Mouse (Mus musculus): ENCODE data around the gene Inpp1. TPM values are rescaled to one million over a fixed set of nuclear protein-coding genes. Genes with fewer than 3 reads are reported as not detected.

Gene Inpp1
- total RNA-seq (2021) = 10 to 100 TPM; 38.1 to 43.3 TPM
- long read RNA-seq, experiment 1, full-length matches to known transcripts = 23 of 37 reads
- long read RNA-seq, experiment 1, partial matches to known transcripts = 12 of 37 reads
- long read RNA-seq, experiment 1, other reads (novel, unspliced or antisense) = 2 of 37 reads
- long read RNA-seq, experiment 2, full-length matches to known transcripts = 23 of 42 reads
- long read RNA-seq, experiment 2, partial matches to known transcripts = 4 of 42 reads
- long read RNA-seq, experiment 2, other reads (novel, unspliced or antisense) = 15 of 42 reads

DNA sequence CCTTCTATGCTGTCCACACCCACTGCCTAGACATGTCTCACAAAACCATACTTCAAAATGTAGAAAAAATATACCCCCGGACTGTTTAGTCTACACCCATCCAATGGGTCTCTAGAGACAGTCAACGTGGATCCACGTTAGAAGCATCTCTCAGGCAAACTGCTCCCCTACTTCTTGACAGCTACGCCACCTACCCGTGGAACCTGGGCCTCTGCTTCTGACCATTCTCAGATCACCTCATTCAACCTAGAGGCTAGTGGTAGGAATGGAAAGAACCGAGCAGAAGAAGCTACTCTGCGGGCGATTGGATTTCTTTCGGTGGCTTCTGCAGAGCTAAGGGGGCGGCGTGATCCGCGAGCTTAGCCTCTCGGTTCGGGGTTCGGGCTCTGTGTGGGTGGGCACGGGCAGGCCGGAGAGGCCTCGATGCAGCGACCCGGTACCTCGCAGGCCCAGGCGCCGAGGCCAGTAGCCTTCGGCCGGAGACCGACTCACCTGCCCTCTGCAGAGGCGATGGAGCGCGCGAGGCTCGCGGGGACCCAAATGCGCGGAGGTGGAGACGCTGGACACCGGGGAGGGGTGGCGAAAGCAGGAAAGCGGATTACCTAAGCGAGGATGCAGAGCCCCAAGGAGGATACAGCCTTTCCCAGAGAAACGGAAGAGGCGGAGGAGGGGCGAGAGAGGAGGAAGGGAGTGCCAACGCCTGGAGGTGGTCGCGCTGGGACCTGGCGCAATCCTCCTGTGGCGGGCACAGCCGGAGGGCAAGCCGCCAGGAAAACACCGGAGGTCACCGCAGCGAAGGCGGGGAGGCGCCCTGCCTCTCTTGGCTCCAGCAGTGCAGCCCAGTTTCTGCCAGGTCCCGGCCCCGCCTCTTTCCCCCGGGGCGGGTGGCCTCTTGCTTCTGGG is at the start of gene Inpp1:
Gene Inpp1, minus strand, starts transcription at position 779 of the 903 bp plus-strand sequence.
- DNase-seq (ENCODE audit: low spot score in 2 of 2) = peak; percentile 61 to 65

- DNase-seq (ENCODE audit: low spot score in 2 of 2) = no peak
Measured at GRCm38 (mm10) chr1:52866007-52866406, 48.5 kb upstream of the Inpp1 start.

GRCm38 (mm10) chr1:52864220-52864619 is 46.7 kb upstream of the Inpp1 start:
- no peak for DNase-seq (ENCODE audit: low spot score in 2 of 2)

DNA sequence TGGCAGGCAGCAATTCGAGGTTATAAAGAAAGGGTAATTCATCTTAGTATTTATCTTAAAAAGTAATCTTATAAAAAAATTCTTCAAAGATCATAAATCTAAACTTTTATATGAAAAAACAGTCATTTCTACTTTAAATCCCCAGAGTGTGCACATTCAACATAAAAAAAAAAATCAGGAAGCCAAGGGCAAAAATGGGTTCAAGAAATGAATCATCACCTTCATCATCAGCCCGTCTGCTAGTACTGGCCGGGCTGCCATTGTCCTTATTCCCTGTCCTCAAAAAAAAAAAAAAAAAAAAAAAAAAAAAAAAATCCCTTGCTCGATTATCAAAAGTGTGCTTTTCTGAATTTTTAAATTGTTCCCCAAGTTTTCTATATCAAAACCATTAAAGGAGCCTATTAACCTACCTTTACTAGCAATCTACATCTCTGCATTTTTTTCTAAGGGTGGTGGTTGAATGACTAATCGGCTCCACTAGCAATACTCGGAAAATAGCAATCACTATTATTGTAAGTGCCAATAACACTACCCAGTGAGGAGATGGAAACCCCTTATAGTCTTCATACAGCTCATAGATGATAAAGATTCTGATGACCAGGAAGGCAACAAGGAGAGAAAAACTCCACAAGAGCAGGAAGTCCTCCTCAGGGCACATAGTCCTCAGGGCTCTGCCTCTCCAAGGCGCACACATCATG is 38.6 kb upstream of the Inpp1 start:
- no peak for DNase-seq (ENCODE audit: low spot score in 2 of 2)

DNA sequence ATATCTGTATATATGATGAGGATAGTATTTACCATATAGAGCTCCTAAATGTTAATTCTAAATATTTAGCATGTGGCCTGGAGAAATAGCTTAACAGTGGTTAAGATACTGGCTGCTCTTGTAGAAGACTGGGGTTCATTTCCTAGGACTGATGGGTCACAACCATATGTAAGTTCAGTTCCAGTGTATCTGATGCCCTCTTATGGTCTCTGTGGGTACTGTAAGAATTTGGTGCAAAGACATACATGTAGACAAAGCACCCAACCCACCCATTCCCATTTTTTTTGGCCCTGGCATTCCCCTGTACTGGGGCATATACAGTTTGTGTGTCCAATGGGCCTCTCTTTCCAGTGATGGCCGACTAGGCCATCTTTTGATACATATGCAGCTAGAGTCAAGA is 36.5 kb upstream of the Inpp1 start:
- peak; percentile 12 to 48 for DNase-seq (ENCODE audit: low spot score in 2 of 2)

DNA sequence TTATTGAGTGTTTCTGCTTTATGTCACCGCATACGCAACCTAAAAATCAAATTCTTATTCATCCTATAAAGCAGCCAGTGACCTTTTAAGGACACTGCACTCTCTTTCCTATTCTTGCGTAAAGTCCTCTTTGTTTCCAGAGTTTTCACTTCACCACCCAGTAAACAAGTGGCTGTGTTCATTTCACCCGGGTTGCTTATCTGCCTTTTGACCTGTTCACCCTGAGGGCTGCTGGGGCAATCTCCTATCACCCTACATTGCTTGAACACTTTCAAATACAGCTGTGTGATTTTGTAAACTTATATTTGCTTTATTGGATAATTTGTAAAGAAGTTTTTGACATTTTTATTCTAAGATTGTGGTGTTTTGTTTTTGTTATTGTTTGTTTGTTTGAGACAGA is 31.9 kb upstream of the Inpp1 start:
- no peak for DNase-seq (ENCODE audit: low spot score in 2 of 2)

DNA sequence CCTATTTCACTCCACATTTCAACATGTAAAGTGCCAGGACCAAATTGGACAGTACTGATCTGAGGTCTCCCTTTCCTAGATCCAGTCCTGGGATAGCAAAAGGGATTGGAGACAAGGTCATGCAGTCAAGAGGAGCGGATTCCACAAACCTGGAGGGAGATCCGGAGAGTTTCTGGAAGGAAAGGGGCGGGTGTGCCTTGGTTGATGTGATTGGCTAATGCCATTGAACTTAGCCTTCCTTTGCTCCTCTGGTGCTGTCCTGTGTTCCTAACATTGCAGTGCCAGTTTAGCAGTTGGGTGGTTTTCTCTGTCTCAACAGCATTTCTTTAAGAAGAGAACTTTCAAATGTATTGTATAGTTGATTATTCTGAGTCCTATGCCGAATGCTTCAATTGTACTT is 29.1 kb upstream of the Inpp1 start:
- DNase-seq (ENCODE audit: low spot score in 2 of 2) = no peak

GRCm38 (mm10) chr1:52844782-52845665 is 27.5 kb upstream of the Inpp1 start, which contains the start of gene Hibch:
TSS of gene Hibch (plus strand) at chr1:52844929.
- DNase-seq (ENCODE audit: low spot score in 2 of 2) = peak; percentile 94 to 98

- DNase-seq (ENCODE audit: low spot score in 2 of 2) = no peak
Measured at GRCm38 (mm10) chr1:52844354-52844753, 26.9 kb upstream of the Inpp1 start.

DNA sequence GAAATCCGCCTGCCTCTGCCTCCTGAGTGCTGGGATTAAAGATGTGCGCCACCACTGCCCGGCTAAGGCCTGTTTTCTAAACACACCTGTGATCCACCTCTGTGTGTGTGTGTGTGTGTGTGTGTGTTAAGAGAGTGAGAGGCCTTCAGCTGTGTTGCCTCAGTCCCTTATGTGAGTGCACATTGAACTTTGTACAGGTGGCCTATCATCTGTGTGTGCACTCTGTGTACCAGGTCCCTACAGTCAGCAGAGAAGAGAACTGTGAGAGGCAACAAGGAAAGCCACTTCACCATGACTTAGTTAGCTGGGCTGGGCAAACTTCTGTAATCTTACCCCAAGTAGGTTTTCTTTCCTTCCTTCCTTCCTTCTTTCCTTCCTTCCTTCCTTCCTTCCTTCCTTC is 21.6 kb upstream of the Inpp1 start:
- no peak for DNase-seq (ENCODE audit: low spot score in 2 of 2)

DNA sequence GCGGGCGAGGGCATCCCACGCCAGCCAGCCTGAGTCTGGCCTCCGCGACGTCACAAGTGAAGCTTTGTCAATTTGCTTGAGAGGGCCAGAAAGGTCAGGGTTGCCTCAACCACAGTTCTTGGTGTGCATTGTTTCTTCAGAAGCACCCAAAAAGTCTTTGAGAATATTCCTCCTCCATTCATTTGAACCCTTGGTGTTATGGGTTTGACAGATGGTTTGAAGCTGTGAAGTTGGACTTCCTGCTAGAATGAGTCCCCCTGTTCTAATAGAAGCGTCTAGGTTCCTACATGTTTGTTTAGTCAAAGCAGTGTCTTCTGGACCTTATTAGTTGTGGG is 292 bp upstream of the Inpp1 start:
- DNase-seq (ENCODE audit: low spot score in 2 of 2) = no peak

- no peak for DNase-seq (ENCODE audit: low spot score in 2 of 2)
Measured at GRCm38 (mm10) chr1:52816232-52816891, 1.1 kb downstream of the Inpp1 start.

- DNase-seq (ENCODE audit: low spot score in 2 of 2) = no peak
Measured at GRCm38 (mm10) chr1:52808456-52808855, 9.0 kb downstream of the Inpp1 start.

GRCm38 (mm10) chr1:52805041-52805440 is 12.4 kb downstream of the Inpp1 start:
- DNase-seq (ENCODE audit: low spot score in 2 of 2) = no peak

DNA sequence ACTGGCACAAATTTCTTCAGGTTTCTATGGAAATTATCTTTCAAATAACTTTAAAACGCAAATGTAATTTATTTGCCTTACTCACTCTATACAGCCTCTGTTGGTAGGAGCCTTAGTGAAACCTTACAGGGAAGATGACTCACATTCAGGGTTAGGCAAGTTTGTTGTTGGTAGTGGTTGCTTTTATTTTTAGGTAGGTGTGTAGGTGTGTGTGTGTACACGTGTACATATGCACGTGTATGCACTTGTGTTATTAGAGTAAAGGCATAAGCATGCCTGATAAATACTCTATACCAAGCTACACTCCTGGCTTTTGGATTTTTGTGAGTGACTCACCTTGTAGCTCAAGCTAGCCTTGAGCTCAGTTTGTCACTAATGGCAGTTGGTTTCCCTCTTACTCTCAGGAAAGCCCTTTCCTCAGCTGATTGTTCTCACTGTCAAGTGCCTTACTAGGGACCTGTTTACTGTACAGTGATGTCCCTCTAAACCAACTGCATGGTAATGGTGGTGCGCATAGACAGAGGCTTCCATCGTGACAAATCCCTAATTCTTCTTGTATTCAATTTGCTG is 15.0 kb downstream of the Inpp1 start:
- DNase-seq (ENCODE audit: low spot score in 2 of 2) = no peak

DNA sequence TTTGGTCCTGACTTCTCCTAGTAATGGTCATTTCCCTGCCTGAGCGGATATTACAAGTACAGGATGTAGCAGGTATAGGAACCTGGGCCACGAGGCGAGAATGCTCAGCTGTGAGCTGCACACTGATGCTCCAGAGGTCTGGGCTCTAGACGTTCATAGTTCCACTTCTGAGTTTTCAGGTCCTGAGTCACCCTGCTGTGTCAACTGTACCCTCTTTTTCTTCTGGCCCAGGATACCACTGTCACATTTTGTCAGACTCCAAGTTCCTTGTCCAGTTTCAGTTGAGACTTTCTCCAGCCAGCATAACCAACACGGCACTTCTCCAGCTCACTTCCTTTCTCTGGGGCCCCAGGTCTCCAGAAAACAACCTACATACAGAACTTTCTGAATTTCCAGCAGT is 15.8 kb downstream of the Inpp1 start:
- no peak for DNase-seq (ENCODE audit: low spot score in 2 of 2)

GRCm38 (mm10) chr1:52800340-52800740 is 17.1 kb downstream of the Inpp1 start:
- DNase-seq (ENCODE audit: low spot score in 2 of 2) = no peak

DNA sequence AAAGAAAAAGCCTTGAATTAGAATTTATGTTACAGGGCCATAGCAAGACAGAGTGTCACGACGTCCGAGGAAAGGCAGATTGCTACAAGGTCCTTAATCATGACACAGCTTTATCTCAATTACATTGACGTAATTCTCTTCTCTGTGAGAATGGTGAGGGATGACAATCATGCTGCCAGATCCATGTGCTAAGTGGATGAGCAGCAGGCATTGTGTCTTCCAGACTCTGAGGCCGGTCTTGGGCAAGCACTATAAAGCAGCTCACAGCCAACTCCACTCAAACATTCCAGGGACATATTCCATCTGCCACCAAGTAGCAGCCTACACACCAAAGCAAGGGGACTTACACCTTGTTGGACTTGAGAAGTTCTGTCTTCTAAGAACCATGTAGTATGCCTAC is 17.7 kb downstream of the Inpp1 start:
- no peak for DNase-seq (ENCODE audit: low spot score in 2 of 2)

- peak; percentile 53 to 60 for DNase-seq (ENCODE audit: low spot score in 2 of 2)
Measured at GRCm38 (mm10) chr1:52799056-52799726, 18.3 kb downstream of the Inpp1 start.

All from left cerebral cortex, adult 18-20 months (tissue).